Comparison of ENCODE assay signal across 8 mouse cellular contexts in the genomic region with DNA sequence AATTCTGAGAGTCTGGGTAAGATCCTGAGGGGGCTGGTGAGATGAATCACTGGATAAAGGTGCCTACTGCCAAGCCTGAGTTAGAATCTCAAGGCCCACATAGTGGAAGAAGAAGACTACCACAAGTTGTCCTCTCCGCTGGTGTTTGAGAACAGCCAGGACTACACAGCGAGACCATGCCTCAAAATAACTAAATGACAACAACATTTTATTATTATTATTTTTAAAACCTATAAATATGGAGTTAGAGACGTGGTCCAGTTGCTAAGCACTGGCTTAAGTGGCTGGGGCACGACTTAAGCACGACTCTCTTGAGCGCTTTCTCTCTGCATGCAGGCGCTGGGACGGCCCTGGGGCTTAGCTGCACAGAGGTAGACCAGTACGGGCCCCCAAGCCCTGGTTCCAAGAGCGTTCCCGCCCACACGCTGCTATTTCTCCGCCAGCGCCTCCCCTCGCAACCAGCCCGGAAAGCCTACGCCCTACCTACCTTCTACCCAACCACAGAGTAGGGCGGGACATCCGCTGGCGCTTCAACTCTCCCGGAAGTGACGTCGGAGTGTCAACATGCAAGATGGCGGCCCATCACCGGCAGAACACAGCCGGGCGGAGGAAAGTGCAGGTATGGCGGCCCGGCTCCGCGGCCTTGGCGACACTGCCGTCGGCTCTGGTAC. TPM values are rescaled to one million over a fixed set of nuclear protein-coding genes. Genes with fewer than 3 reads are reported as not detected.
DNase-seq lines count a peak whose midpoint lies in the region; ATAC-seq lines count a peak whose summit lies in the region.

A gene (plus strand): TSS at position 540 of the 671 bp plus-strand sequence.

- DNase-seq in adrenal gland, adult 18-20 months (ENCODE audit: low spot score in 2 of 2), result peak; percentile 89 to 94
- peak; percentile 100 for DNase-seq in embryo, embryonic 11 days
- DNase-seq in gastrocnemius, postnatal 25 days, result peak; percentile 94
- DNase-seq in intestine, embryonic 14.5 days (ENCODE audit: low spot score), result peak; percentile 97
- DNase-seq in left cerebral cortex, postnatal 14 days (ENCODE audit: low spot score in 2 of 2), result peak; percentile 97 to 99
- peak; percentile 99 for DNase-seq in mesoderm, embryonic 11.5 days (ENCODE audit: low read depth, low spot score)
- peak; percentile 96 for DNase-seq in right cerebral cortex, postnatal 36 days (ENCODE audit: low spot score in 2 of 2)
- DNase-seq in yolk sac, embryonic 10.5 days (ENCODE audit: low spot score), result peak; percentile 97

- H3K36me3 ChIP-seq in intestine, embryonic 14.5 days (ENCODE audit: control insufficient read depth, insufficient read depth, low read length), result no peaks in the 10 kb centered on the region

- intact Hi-C loops in left cerebral cortex, postnatal 14 days (cut with DNase I), result loop anchor here (10.0 kb wide), 1 partner anchor 250 kb away; no protein-coding TSS in a partner anchor

- H3K9ac ChIP-seq in intestine, embryonic 14.5 days (ENCODE audit: low read length), result peak within 1 kb of the TSS; percentile 80

- peak; percentile 98 for ATAC-seq in intestine, embryonic 14.5 days (replicated peaks; ENCODE audit: low FRiP score, low TSS enrichment, low read depth)

- H3K27ac ChIP-seq in intestine, embryonic 14.5 days (ENCODE audit: low read depth), result peak within 1 kb of the TSS; percentile 77

- H3K9me3 ChIP-seq in intestine, embryonic 14.5 days (ENCODE audit: control insufficient read depth, low read length), result no peaks in the 10 kb centered on the region

- peak within 1 kb of the TSS; percentile 85 for H3K4me3 ChIP-seq in intestine, embryonic 14.5 days (ENCODE audit: low read depth, low read length)

- 3% methylated on average over 34 of the region's 34 CpGs for WGBS in intestine, embryonic 14.5 days

- H3K4me1 ChIP-seq in intestine, embryonic 14.5 days (replicated peaks; ENCODE audit: control insufficient read depth, insufficient read depth, low read length), result peaks cover 11% of the 10 kb centered on the region

- no peaks in the 10 kb centered on the region for H3K27me3 ChIP-seq in intestine, embryonic 14.5 days (replicated peaks; ENCODE audit: control insufficient read depth, insufficient read depth, low read length)

- peak within 1 kb of the TSS; percentile 95 for H3K4me2 ChIP-seq in intestine, embryonic 14.5 days (ENCODE audit: low read length)

RNA-seq across cellular contexts. Expression of the gene that starts here (rescaled TPM):
- 10 to 100 TPM; 46.5 to 52.9 TPM for total RNA-seq in adrenal gland, adult 18-20 months (2021)
- total RNA-seq in gastrocnemius, postnatal 25 days (2021), result 10 to 100 TPM; 12.0 to 12.3 TPM
- 49.0 and 51.7 TPM in 2 replicates for polyA plus RNA-seq in intestine, embryonic 14.5 days (2014; fragmentation: Nextera tagmentation; extraction: Ambion mirVana)
- 10 to 100 TPM; 75.3 to 79.6 TPM for total RNA-seq in left cerebral cortex, postnatal 14 days (2021)

Comparison
In these comparisons a context has a peak if more than half of its experiments do, and no peak if none do; other contexts are left out.
1. Peak in every context shown above with its lines: DNase-seq, ATAC-seq, H3K4me3 ChIP-seq and H3K27ac ChIP-seq.